Mouse (Mus musculus) midbrain, embryonic 11.5 days (tissue): ENCODE results near the gene E030030I06Rik. TPM values are rescaled to one million over a fixed set of nuclear protein-coding genes. Genes with fewer than 3 reads are reported as not detected.
"Not testable (repeated sequence)": the region's sequence is repeated elsewhere in the genome, so short reads cannot be mapped to it uniquely, and the experiment has no call there.

Experiments
- ATAC-seq: fragments of 200-750 bp; cut with Nextera tagmentation; 2 replicates; pipeline ENCODE4 v1.8.0; 2017; ENCODE audit warnings: moderate TSS enrichment, moderate library complexity; ENCODE audit not compliant: low FRiP score
- DNase-seq: peaks from one replicate; pipeline ENCODE4 v3.0.0; 2015; ENCODE audit warnings: low spot score; ENCODE audit errors: missing footprints
- H3K27ac ChIP-seq: fragments of 300-500 bp; sonication (generic); 2 replicates; pipeline ENCODE4 v1.5.1; 2014; ENCODE audit warnings: low read depth, low read length
- H3K27me3 ChIP-seq: fragments of 300-500 bp; sonication (generic); 2 replicates; pipeline ENCODE4 v1.6.1; 2014; ENCODE audit warnings: mild to moderate bottlenecking, low read length, moderate library complexity, mixed read lengths; ENCODE audit not compliant: control insufficient read depth, insufficient read depth
- H3K36me3 ChIP-seq: fragments of 300-500 bp; sonication (generic); 2 replicates; pipeline ENCODE4 v1.6.1; 2014; ENCODE audit warnings: mild to moderate bottlenecking, low read length, moderate library complexity, mixed read lengths; ENCODE audit not compliant: control insufficient read depth, insufficient read depth
- H3K4me1 ChIP-seq: fragments of 300-500 bp; sonication (generic); 2 replicates; pipeline ENCODE4 v1.6.1; 2014; ENCODE audit warnings: low read length; ENCODE audit not compliant: control insufficient read depth, insufficient read depth
- H3K4me2 ChIP-seq: fragments of 300-500 bp; sonication (generic); 2 replicates; pipeline ENCODE4 v1.6.1; 2014; ENCODE audit warnings: mild to moderate bottlenecking, moderate library complexity
- H3K4me3 ChIP-seq: fragments of 300-500 bp; sonication (generic); 2 replicates; pipeline ENCODE4 v1.5.1; 2014; ENCODE audit warnings: low read depth, low read length
- H3K9ac ChIP-seq: fragments of 300-500 bp; sonication (generic); 2 replicates; pipeline ENCODE4 v1.6.1; 2014; ENCODE audit warnings: low read length
- H3K9me3 ChIP-seq: fragments of 300-500 bp; sonication (generic); 2 replicates; pipeline ENCODE4 v1.6.1; 2016; ENCODE audit warnings: low read length; ENCODE audit not compliant: control insufficient read depth
- WGBS: fragments of 180-500 bp; shearing (Covaris S2); extraction: QIAGEN DNeasy Blood & Tissue Kit; methylation state at CpG from one replicate; pipeline ENCODE4 v1.1.7; 2014; 5-methylcytosine and 5-hydroxymethylcytosine counted together
- polyA plus RNA-seq: library from polyadenylated mRNA; unstranded; fragments of >200 nt; fragmentation: Nextera tagmentation; extraction: Ambion mirVana; gene quantifications from 2 replicates; pipeline ENCODE4 v1.2.1, GENCODE M21; 2014

E030030I06Rik gene
- polyA plus RNA-seq, 1 experiment from 2014 or later: 24.8 TPM

- ATAC-seq, H3K27ac ChIP-seq, H3K4me3 ChIP-seq, H3K4me2 ChIP-seq, H3K9me3 ChIP-seq, H3K36me3 ChIP-seq, H3K27me3 ChIP-seq, H3K9ac ChIP-seq, H3K4me1 ChIP-seq: not testable (repeated sequence)
- WGBS: 88% methylated on average over 1 of the region's 1 CpGs
- DNase-seq: peak; percentile 98
Observed at GRCm38 (mm10) chr10:22142194-22142593, 6.9 kb downstream of the E030030I06Rik start.

GRCm38 (mm10) chr10:22140665-22141280 is 8.3 kb downstream of the E030030I06Rik start:
- DNase-seq (peak; percentile 97), ATAC-seq (peak; percentile 86)
- no peaks in the 10 kb centered on the region for H3K27me3 ChIP-seq
- H3K27ac ChIP-seq: no peak overlapping the region
- H3K4me3 ChIP-seq: peak overlapping the region; percentile 33
- H3K4me2 ChIP-seq: peak overlapping the region; percentile 57
- peaks cover 2% of the 10 kb centered on the region; the same call in 1 of the 2 replicates for H3K9me3 ChIP-seq
- no peaks in the 10 kb centered on the region for H3K4me1 ChIP-seq
- WGBS: 2% methylated on average over 19 of the region's 19 CpGs
- peak overlapping the region; percentile 63 for H3K9ac ChIP-seq
- no peaks in the 10 kb centered on the region for H3K36me3 ChIP-seq

DNA sequence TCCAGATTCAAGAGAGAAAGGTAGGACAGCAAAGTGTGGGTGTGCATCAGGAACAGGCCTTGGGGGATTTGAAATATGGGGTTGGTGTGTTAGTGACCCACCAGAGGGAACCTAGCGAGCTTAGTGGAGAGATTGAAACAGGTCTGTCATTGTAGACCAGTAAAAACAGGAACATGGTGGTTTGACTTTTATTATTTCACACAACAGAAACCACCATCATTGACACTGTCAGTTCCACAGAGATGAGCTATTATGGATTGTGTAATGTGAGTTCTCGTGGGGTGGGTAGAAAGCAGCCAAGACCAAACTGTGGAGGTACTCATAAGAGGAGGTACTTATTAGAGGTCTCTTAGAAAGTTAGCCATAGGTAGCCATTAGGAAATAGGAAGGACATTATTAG is 74.5 kb downstream of the E030030I06Rik start:
- Histone ChIP-seq H3K36me3 (no peaks in the 10 kb centered on the region), H3K9ac (no peak overlapping the region), H3K27ac (no peak overlapping the region), H3K27me3 (no peaks in the 10 kb centered on the region), H3K4me1 (no peaks in the 10 kb centered on the region), H3K4me3 (no peak overlapping the region), H3K9me3 (no peaks in the 10 kb centered on the region), H3K4me2 (no peak overlapping the region)
- 87% methylated on average over 2 of the region's 2 CpGs for WGBS
- DNase-seq (no peak), ATAC-seq (no peak)

- H3K9me3 ChIP-seq: no peaks in the 10 kb centered on the region
- H3K4me1 ChIP-seq: no peaks in the 10 kb centered on the region
- DNase-seq (no peak), ATAC-seq (no peak)
- no peak overlapping the region for H3K27ac ChIP-seq
- no peak overlapping the region for H3K4me3 ChIP-seq
- no peaks in the 10 kb centered on the region for H3K36me3 ChIP-seq
- no peak overlapping the region for H3K4me2 ChIP-seq
- no peaks in the 10 kb centered on the region for H3K27me3 ChIP-seq
- H3K9ac ChIP-seq: no peak overlapping the region
- 67% methylated on average over 2 of the region's 2 CpGs for WGBS
Observed at GRCm38 (mm10) chr10:22072739-22073138, 76.3 kb downstream of the E030030I06Rik start.

DNA sequence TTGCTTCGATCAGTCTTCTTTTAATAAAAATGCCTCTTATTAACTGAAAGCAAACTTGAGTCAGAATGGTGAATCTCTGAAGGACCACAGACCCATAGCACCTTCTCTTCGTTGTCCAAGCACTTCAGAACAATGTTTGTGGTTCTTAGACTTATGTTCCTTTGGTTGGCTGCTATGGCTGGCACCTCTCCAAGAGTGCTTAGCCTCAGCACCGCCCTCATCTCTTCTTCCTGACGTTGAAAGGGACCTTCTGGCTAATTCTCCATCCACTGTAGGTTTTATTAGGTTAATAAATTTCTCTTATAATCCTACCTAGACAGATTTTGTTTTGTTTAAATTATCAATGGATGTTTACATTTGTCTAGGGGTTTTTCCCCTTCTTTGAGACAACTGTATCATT is 78.5 kb downstream of the E030030I06Rik start:
- no peaks in the 10 kb centered on the region for H3K9me3 ChIP-seq
- no peak overlapping the region for H3K4me3 ChIP-seq
- H3K27ac ChIP-seq: no peak overlapping the region
- no peak overlapping the region for H3K9ac ChIP-seq
- WGBS: 73% methylated on average over 4 of the region's 4 CpGs
- H3K4me2 ChIP-seq: no peak overlapping the region
- DNase-seq: no peak
- no peaks in the 10 kb centered on the region for H3K36me3 ChIP-seq
- no peaks in the 10 kb centered on the region for H3K4me1 ChIP-seq
- ATAC-seq: no peak
- H3K27me3 ChIP-seq: no peaks in the 10 kb centered on the region

DNA sequence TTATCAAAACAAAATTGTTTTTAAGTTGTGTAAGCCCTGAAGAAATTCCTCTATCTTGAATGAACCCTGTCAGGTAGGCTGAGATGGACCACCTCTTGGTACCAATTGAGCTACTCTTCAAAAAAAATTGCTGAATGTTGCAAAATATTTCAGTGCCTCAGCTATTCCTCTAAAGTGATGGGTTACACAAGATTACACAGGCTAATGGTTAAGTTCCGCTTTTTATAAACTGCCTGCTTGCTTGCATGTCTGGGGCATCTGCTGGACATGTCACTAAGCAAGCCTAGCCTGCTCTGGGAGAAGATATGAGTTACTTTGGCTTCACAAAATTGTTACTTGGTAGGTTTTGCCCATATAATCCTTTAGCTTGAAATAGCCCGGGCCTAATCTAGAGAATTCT is 78.9 kb downstream of the E030030I06Rik start:
- Histone ChIP-seq H3K9me3 (no peaks in the 10 kb centered on the region), H3K4me1 (no peaks in the 10 kb centered on the region), H3K36me3 (no peaks in the 10 kb centered on the region), H3K9ac (no peak overlapping the region), H3K27ac (no peak overlapping the region), H3K4me3 (no peak overlapping the region), H3K4me2 (no peak overlapping the region), H3K27me3 (no peaks in the 10 kb centered on the region)
- ATAC-seq (no peak), DNase-seq (no peak)
- 89% methylated on average over 2 of the region's 2 CpGs for WGBS

DNA sequence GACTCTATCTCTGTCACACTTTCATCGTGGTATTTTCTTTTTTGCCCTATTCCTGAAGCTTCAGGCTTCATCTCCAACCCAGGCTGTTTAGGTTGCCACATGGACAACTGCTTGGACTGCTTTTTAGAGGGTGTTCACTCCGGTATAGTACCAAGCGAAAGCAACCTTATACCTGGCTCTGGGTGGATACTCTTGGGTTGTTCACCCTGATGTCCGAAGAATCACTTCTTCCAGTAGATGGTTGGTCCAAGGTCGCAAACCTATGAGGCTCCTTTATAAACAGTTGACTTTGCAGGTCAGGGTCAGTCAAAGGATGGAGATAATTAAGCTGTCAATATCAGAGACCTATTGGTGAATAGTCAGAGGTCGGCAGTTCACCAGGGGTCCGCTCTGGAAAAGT is 81.1 kb downstream of the E030030I06Rik start, which contains the start of gene 4930444G20Rik:
4930444G20Rik (minus strand) TSS at position 101 of the 400 bp plus-strand sequence.
- not testable (repeated sequence) for H3K4me3 ChIP-seq, H3K27ac ChIP-seq, DNase-seq, H3K9me3 ChIP-seq, H3K36me3 ChIP-seq, H3K4me2 ChIP-seq, H3K4me1 ChIP-seq, H3K9ac ChIP-seq, H3K27me3 ChIP-seq, ATAC-seq
- 96% methylated on average over 7 of the region's 7 CpGs for WGBS

Other genes with a start within 250 kb of the E030030I06Rik start
- gene 4930444G20Rik, start 81.2 kb downstream of the E030030I06Rik start, polyA plus RNA-seq: not detected in 2 replicates
- gene Raet1e, start 9.3 kb upstream of the E030030I06Rik start, polyA plus RNA-seq: 18.1 and 18.4 TPM in 2 replicates
- gene H60b, start 9.3 kb upstream of the E030030I06Rik start, polyA plus RNA-seq: 1.00 and 1.0 TPM in 2 replicates
- 18.0 and 18.8 TPM in 2 replicates for gene Raet1d, start 211.3 kb upstream of the E030030I06Rik start, polyA plus RNA-seq